Mouse (Mus musculus) cerebellum, adult 2 months (tissue): ENCODE measurements around the gene Nsun2.

Experiments
- CTCF ChIP-seq: fragments of 200-500 bp; IDR thresholded peaks from 2 replicates; pipeline ENCODE4 v1.5.1; 2011; ENCODE audit warnings: low read depth, mild to moderate bottlenecking, control low read depth, low read length, moderate library complexity, borderline replicate concordance; ENCODE audit not compliant: insufficient read depth
- POLR2A ChIP-seq: fragments of 200-500 bp; IDR thresholded peaks from 2 replicates; pipeline ENCODE4 v1.6.1; 2011; ENCODE audit warnings: low read length, control low read depth, borderline replicate concordance; ENCODE audit not compliant: insufficient read depth

DNA sequence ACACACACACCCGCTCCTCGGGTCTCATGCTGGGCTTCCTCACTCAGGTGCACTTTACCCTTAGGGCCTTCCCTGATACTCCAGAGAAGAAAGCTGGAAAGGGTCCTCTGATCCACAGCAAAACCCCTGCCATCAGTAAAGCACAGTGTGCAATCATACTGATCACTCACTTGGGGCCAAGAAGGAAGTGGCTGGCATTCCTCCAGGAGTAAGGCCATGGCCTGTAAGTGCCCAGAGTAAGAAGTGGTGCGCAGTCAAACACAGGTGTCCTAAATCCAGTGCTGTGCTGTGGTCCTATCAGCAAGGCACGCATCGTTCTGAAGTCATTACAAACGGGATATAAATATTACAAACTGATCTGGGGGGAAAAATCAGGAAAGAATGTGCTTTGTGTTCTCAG, 16.1 kb upstream of the Nsun2 start:
- TF ChIP-seq POLR2A, result no peak
- TF ChIP-seq CTCF, result no peak
